Mouse (Mus musculus) R1 (cell line): Measurements from ENCODE around the gene Dpy19l2.
"Not testable (repeated sequence)": the region's sequence is repeated elsewhere in the genome, so short reads cannot be mapped to it uniquely, and the experiment has no call there.

Source experiments
- DNase-seq: peaks from one replicate; pipeline ENCODE4 v3.0.0-alpha.2; 2018; ENCODE audit warnings: low read depth, low spot score

The Dpy19l2 gene

DNA sequence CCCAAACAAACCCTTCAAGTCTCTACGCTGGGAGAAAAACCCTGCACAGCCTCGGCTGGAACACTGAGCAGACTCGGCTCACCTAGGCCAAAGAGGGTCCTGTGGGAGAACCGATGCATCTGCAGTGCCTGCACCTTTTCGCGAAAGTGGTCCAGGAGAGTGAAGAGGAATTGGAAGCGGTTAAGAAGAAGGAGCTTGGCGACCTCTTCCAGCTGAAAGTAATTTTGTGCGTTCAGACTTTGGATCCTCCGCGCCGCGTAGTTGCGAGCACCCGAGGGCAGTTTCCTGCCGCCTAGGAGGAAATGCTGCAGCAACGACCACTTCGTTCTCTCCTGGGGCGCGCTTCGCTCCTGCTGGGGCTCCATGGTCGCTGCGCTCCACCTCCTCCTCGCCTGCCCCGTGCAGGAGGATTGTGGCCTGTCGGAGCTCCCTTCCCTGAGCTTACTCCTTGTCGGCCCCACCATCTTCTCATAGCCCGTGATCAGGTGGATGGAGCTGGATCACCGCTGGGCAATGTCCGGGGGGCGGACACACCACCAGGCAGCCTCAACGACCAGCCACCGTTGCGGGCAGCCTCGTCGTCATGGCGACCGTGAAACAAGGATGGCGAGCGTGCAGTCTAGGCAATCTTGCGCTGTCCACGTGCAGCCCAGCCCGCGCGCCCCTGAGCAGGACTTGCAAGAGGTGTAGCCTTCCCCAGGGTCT, at the start of gene Dpy19l2:
Gene Dpy19l2, minus strand, starts transcription at position 594 of the 705 bp plus-strand sequence.
- peak; percentile 57 for DNase-seq

GRCm38 (mm10) chr9:24744958-24745357, 48.9 kb upstream of the Dpy19l2 start:
- no peak for DNase-seq

- DNase-seq = no peak
These were observed 5.2 kb upstream of the Dpy19l2 start for GRCm38 (mm10) chr9:24701246-24701645.

GRCm38 (mm10) chr9:24696405-24696778, 299 bp upstream of the Dpy19l2 start:
- DNase-seq = no peak

- not testable (repeated sequence) for DNase-seq
These were observed 58.8 kb downstream of the Dpy19l2 start for GRCm38 (mm10) chr9:24637341-24637740.

GRCm38 (mm10) chr9:24624896-24625295, 71.2 kb downstream of the Dpy19l2 start, which contains the start of gene Cypt4:
Gene Cypt4 (plus strand): TSS chr9:24625196.
- no peak for DNase-seq

DNA sequence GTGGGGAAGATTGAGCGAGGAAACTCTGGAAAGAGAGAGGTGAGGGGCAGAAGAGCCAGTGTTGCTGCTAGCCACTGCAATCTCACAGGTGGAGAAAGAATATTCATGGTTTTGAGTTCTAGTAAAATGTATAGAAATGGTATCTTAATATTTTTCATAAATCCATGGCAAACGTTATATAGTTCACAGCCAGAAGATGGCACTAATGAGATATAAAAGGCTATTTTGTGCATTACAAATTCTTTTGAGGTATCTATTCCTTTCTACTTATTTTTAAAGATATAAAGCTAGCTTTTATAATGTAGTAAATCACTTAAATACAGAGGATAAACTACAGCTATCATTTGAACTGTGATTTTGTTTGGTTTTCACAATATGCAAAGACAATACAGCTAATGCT, 157.9 kb downstream of the Dpy19l2 start:
- no peak for DNase-seq

- DNase-seq = peak; percentile 42
These were observed 179.4 kb downstream of the Dpy19l2 start for GRCm38 (mm10) chr9:24516575-24517139.

DNA sequence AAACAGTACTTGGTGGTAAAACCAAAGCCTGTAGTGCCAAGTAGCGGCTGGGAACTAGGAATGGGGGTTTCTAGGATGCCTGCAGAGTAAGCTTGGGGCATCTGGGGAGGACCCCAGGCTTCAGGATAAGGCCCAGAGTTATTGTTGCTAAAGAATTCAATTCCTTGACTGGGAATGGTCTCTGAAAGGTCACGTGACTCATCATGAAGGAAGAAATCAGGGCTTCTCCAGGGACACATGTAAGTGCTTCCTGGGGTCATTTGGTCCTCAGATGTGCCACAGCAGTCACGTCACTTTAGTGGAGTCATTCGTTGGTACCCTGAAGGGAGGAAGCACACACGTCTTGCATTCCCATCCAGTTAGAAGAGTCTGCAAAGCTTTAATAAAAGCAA, 182.0 kb downstream of the Dpy19l2 start:
- no peak for DNase-seq

DNA sequence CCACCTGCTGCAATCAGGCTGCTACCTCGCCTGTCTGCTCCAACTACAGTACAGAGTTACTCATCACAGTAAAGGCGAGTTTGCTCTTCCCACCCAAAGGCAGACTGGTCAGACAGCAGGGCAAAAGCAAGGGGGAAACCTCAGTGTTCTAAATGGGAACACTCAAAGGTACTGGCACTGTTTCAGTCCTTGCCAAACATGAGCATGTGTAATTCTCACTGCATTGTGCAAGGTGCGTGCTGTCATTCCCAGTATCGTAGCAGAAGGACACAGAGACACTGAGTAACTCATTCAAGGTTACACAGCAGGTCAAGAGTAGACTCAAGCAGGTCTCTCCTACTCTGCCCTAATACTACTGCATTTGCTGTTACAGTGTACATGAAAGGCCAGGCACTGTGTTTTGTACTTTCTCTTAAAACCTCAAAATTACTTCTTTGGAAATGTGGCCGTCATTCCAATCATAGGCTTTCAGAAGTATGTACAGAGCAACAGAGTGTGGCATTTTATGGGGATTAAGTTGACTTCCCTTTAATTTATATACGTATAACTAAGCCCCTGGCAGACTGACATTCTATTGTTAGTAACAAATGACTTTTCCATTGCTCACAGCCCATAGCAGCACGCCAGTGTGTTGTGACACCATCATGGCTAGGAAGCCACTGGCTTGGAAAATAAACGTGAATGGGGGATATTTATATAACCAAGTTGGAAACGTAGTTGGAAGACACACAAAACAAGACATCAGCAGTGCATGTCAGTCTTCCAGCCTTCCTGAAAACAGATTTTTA, 182.6 kb downstream of the Dpy19l2 start:
- DNase-seq = no peak

- no peak for DNase-seq
These were observed 184.0 kb downstream of the Dpy19l2 start for GRCm38 (mm10) chr9:24512121-24512539.

GRCm38 (mm10) chr9:24511371-24512120, 184.5 kb downstream of the Dpy19l2 start:
- no peak for DNase-seq

- DNase-seq = no peak
These were observed 187.2 kb downstream of the Dpy19l2 start for GRCm38 (mm10) chr9:24508880-24509279.
